Mouse (Mus musculus) limb, embryonic 12.5 days (tissue): ENCODE results near the gene Abcc4. TPM values are rescaled to one million over a fixed set of nuclear protein-coding genes. Genes with fewer than 3 reads are reported as not detected.

ENCODE experiments used
- ATAC-seq: fragments of 200-750 bp; cut with Nextera tagmentation; 2 replicates; pipeline ENCODE4 v1.8.0; 2017; ENCODE audit warnings: low read depth, moderate TSS enrichment; ENCODE audit not compliant: insufficient number of reproducible peaks, insufficient read depth, low FRiP score, low TSS enrichment
- H3K27ac ChIP-seq: fragments of 300-500 bp; sonication (generic); 2 replicates; pipeline ENCODE4 v1.5.1; 2016; ENCODE audit warnings: mild to moderate bottlenecking, moderate library complexity
- H3K27me3 ChIP-seq: fragments of 300-500 bp; sonication (generic); 2 replicates; pipeline ENCODE4 v1.6.1; 2016; ENCODE audit warnings: mild to moderate bottlenecking, moderate library complexity
- H3K36me3 ChIP-seq: fragments of 300-500 bp; sonication (generic); 2 replicates; pipeline ENCODE4 v1.6.1; 2016; ENCODE audit warnings: mild to moderate bottlenecking, moderate library complexity
- H3K4me1 ChIP-seq: fragments of 300-500 bp; sonication (generic); replicated peaks from 2 replicates; pipeline ENCODE4 v1.6.1; 2016
- H3K4me2 ChIP-seq: fragments of 300-500 bp; sonication (generic); 2 replicates; pipeline ENCODE4 v1.6.1; 2016; ENCODE audit warnings: mild to moderate bottlenecking, moderate library complexity
- H3K4me3 ChIP-seq: fragments of 300-500 bp; sonication (generic); replicated peaks from 2 replicates; pipeline ENCODE4 v1.5.1; 2016; ENCODE audit warnings: mild to moderate bottlenecking
- H3K9ac ChIP-seq: fragments of 300-500 bp; sonication (generic); replicated peaks from 2 replicates; pipeline ENCODE4 v1.6.1; 2016; ENCODE audit warnings: mild to moderate bottlenecking, moderate library complexity
- H3K9me3 ChIP-seq: fragments of 300-500 bp; sonication (generic); 2 replicates; pipeline ENCODE4 v1.6.1; 2016; ENCODE audit warnings: mild to moderate bottlenecking, moderate library complexity
- WGBS: fragments of 180-500 bp; shearing (Covaris S2); methylation state at CpG from one replicate; pipeline ENCODE4 v1.1.7; 2016; 5-methylcytosine and 5-hydroxymethylcytosine counted together
- polyA plus RNA-seq: library from polyadenylated mRNA; unstranded; fragments of >200 nt; fragmentation: Nextera tagmentation; extraction: Ambion mirVana; gene quantifications from 2 replicates; pipeline ENCODE4 v1.2.1, GENCODE M21; 2016

The Abcc4 gene
- polyA plus RNA-seq, 1 experiment from 2014 or later, result 2.0 TPM

- no peak overlapping the region for H3K9ac ChIP-seq
- H3K27ac ChIP-seq, result no peak overlapping the region
- WGBS, result 84% methylated on average over 2 of the region's 2 CpGs
- no peak for ATAC-seq
- peaks cover 18% of the 10 kb centered on the region for H3K27me3 ChIP-seq
- no peaks in the 10 kb centered on the region for H3K36me3 ChIP-seq
- no peak overlapping the region for H3K4me2 ChIP-seq
- H3K4me3 ChIP-seq, result no peak overlapping the region
- no peaks in the 10 kb centered on the region for H3K4me1 ChIP-seq
- no peaks in the 10 kb centered on the region for H3K9me3 ChIP-seq
Observed at GRCm38 (mm10) chr14:118465331-118465730, 240.7 kb downstream of the Abcc4 start.

GRCm38 (mm10) chr14:118464401-118464800 lies 241.6 kb downstream of the Abcc4 start:
- Histone ChIP-seq H3K4me3 (no peak overlapping the region), H3K9ac (no peak overlapping the region), H3K36me3 (no peaks in the 10 kb centered on the region), H3K4me1 (no peaks in the 10 kb centered on the region), H3K4me2 (no peak overlapping the region), H3K9me3 (no peaks in the 10 kb centered on the region), H3K27me3 (peaks cover 14% of the 10 kb centered on the region), H3K27ac (no peak overlapping the region)
- no peak for ATAC-seq
- 84% methylated on average over 3 of the region's 3 CpGs for WGBS

- no peak overlapping the region for H3K4me2 ChIP-seq
- 78% methylated on average over 4 of the region's 4 CpGs for WGBS
- H3K9me3 ChIP-seq, result no peaks in the 10 kb centered on the region
- no peak overlapping the region for H3K27ac ChIP-seq
- 0 out of 2 replicates have a peak, but pooled peaks cover 3% of the 10 kb centered on the region for H3K4me1 ChIP-seq
- peaks cover 19% of the 10 kb centered on the region for H3K27me3 ChIP-seq
- no peaks in the 10 kb centered on the region for H3K36me3 ChIP-seq
- H3K4me3 ChIP-seq, result no peak overlapping the region
- no peak for ATAC-seq
- no peak overlapping the region for H3K9ac ChIP-seq
Observed at GRCm38 (mm10) chr14:118452572-118452971, 253.4 kb downstream of the Abcc4 start.

GRCm38 (mm10) chr14:118440155-118440554 lies 265.9 kb downstream of the Abcc4 start:
- Histone ChIP-seq H3K9me3 (no peaks in the 10 kb centered on the region), H3K27me3 (peaks cover 66% of the 10 kb centered on the region), H3K4me1 (peaks cover 17% of the 10 kb centered on the region), H3K27ac (no peak overlapping the region), H3K4me3 (no peak overlapping the region), H3K36me3 (no peaks in the 10 kb centered on the region), H3K9ac (no peak overlapping the region), H3K4me2 (no peak overlapping the region)
- ATAC-seq, result no peak
- WGBS, result 68% methylated on average over 8 of the region's 8 CpGs

GRCm38 (mm10) chr14:118437156-118437931 lies 268.7 kb downstream of the Abcc4 start:
- under 1% methylated on average over 36 of the region's 36 CpGs for WGBS
- H3K36me3 ChIP-seq, result no peaks in the 10 kb centered on the region
- no peak overlapping the region for H3K27ac ChIP-seq

GRCm38 (mm10) chr14:118436791-118437155 lies 269.2 kb downstream of the Abcc4 start:
- ATAC-seq, result no peak; the same call in 1 of the 2 replicates
- H3K27me3 ChIP-seq, result peaks cover 78% of the 10 kb centered on the region
- H3K27ac ChIP-seq, result no peak overlapping the region
- no peaks in the 10 kb centered on the region for H3K36me3 ChIP-seq
- no peaks in the 10 kb centered on the region for H3K9me3 ChIP-seq
- peaks cover 17% of the 10 kb centered on the region for H3K4me1 ChIP-seq
- 0% methylated on average over 30 of the region's 31 CpGs for WGBS
- peak overlapping the region; percentile 42; the same call in 1 of the 2 replicates for H3K9ac ChIP-seq
- peak overlapping the region; percentile 49 for H3K4me3 ChIP-seq
- H3K4me2 ChIP-seq, result peak overlapping the region; percentile 96

More at GRCm38 (mm10) chr14:118437156-118437931, 268.7 kb downstream of the Abcc4 start:
- H3K4me2 ChIP-seq, result peak overlapping the region; percentile 96
- H3K9ac ChIP-seq, result peak overlapping the region; percentile 42; the same call in 1 of the 2 replicates
- H3K4me3 ChIP-seq, result peak overlapping the region; percentile 49
- peaks cover 82% of the 10 kb centered on the region for H3K27me3 ChIP-seq
- no peaks in the 10 kb centered on the region for H3K9me3 ChIP-seq
- peaks cover 17% of the 10 kb centered on the region for H3K4me1 ChIP-seq
- ATAC-seq, result peak; percentile 85

- Histone ChIP-seq H3K4me2 (no peak overlapping the region), H3K36me3 (no peaks in the 10 kb centered on the region), H3K4me1 (peaks cover 17% of the 10 kb centered on the region), H3K27me3 (peaks cover 68% of the 10 kb centered on the region), H3K9ac (no peak overlapping the region), H3K4me3 (no peak overlapping the region), H3K27ac (no peak overlapping the region), H3K9me3 (no peaks in the 10 kb centered on the region)
- no peak for ATAC-seq
- WGBS, result 21% methylated on average over 12 of the region's 12 CpGs
Observed at GRCm38 (mm10) chr14:118435676-118436330, 270.2 kb downstream of the Abcc4 start.

GRCm38 (mm10) chr14:118434842-118435241 lies 271.2 kb downstream of the Abcc4 start:
- 85% methylated on average over 4 of the region's 4 CpGs for WGBS
- Histone ChIP-seq H3K4me1 (peaks cover 17% of the 10 kb centered on the region), H3K27me3 (peaks cover 62% of the 10 kb centered on the region)

GRCm38 (mm10) chr14:118433848-118434247 lies 272.2 kb downstream of the Abcc4 start:
- Histone ChIP-seq H3K36me3 (no peaks in the 10 kb centered on the region), H3K4me2 (no peak overlapping the region), H3K27me3 (peaks cover 52% of the 10 kb centered on the region), H3K4me3 (no peak overlapping the region), H3K4me1 (peaks cover 17% of the 10 kb centered on the region), H3K27ac (no peak overlapping the region), H3K9me3 (no peaks in the 10 kb centered on the region), H3K9ac (no peak overlapping the region)
- WGBS, result 66% methylated on average over 6 of the region's 6 CpGs
- no peak for ATAC-seq

More at GRCm38 (mm10) chr14:118434842-118435241, 271.2 kb downstream of the Abcc4 start:
- no peak overlapping the region for H3K4me3 ChIP-seq
- H3K36me3 ChIP-seq, result no peaks in the 10 kb centered on the region
- no peak overlapping the region for H3K4me2 ChIP-seq
- H3K9ac ChIP-seq, result no peak overlapping the region
- H3K27ac ChIP-seq, result no peak overlapping the region
- ATAC-seq, result no peak
- no peaks in the 10 kb centered on the region for H3K9me3 ChIP-seq
